Mouse (Mus musculus): ENCODE results near the gene Pik3r1.
A peak's percentile ranks its signal among the peaks of the same experiment; 100 is the strongest.

The Pik3r1 gene

DNA sequence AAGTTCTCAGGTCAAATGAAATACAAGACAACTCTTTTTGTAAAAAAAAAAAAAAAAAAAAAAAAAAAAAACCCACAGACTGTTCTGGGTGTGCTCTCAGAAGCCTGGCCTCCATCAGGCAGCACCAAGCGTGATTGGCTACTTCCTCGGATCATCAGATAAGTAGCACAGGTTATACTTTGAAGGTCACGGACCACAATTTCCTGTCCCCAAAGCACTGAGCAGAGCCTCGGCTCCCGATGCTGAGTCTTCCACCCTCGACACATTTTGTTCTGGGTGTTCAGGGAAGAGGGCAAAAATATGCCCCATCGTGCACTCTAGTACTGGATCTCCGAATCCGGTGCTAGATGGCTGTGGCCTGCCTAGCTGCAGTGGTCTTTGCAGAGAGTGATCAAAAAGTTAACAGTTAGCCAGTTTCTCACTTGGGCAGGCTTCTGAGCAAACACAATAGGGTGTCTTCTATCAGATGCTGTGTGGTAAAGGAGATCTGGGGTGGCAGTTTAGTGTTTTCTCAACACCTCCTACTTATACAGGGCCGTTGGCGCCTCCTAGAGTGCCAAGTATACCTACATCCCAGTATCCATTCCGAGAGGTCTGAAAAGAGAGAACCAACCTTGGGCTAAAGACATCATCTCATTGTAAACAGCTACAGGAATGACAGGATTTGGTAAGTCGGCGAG is 65.8 kb downstream of the Pik3r1 start:
- no peak for DNase-seq

DNA sequence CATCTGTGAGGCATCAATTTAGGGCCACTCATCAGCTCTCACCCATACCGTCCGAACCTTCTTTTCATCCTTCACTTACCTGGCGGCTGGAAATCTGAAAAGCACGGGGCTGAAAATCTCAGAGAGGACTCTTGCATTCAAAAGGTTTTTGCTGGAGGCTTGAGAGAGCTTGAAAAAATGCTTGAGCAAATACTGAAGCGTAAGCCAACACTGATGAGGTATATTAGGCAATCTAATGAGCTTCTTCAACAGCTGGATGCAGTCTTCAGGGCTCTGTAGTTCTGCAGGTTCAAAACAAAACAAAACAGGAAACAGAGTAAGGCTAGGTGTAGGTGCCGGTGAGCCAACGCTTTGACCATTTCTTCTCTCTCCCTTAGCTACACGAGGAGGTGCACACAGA is 66.4 kb downstream of the Pik3r1 start:
- DNase-seq = no peak

DNA sequence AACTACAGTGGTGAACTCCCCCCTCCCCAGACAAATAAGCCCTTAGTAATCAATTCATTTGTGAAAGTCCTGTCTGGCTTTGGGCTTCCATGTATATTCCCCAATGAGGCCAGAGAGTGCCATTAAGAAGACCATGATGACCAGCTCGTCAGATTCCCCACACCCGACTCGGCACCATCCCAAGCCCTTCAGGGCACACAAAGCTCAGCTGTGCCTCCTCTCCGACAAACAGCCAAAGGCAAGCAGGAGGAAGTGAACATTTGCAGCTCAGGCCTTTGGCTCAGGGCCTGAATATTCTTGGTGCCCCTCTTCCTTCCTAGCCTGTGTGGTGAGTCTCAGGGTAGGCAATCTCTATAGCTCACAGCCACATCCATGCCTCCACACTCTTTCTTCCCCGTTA is 68.3 kb downstream of the Pik3r1 start:
- no peak for DNase-seq

DNA sequence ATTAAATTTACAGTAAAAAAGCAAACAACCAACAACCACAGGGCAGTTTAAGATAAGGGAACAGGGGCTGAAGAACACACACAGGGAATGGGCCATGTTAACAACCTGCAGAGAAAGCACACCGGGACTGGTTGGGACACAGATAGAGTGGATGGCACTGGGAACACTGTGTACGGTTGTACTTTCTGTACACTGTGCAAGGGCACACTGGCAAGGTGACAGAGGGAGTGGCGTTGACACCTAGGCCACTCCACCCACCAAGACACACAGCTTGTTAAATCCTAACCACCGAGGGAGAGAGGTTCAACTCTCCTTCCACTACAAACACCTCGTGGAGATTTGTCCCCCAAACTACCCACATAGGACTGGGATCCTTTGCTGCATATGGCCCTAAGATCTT is 70.1 kb downstream of the Pik3r1 start:
- DNase-seq = no peak

DNA sequence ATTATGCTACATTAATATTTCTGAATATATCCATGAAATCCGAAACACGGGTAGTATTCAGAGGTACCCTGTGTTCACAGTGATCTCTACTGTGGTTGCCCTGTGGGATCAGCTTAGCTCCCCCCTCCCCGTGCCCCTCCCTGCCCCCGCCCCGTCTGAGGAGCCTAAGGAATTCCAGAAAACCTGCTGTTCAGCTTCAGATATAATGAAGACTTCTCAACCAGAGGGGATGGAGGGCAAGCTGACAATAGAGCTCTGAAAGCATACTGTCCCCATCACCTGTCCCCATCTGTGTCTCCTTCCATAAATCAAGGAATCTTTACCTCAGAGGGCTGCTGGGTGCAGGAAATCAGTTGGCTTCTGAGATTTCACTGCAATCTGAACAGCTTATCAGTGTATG is 70.6 kb downstream of the Pik3r1 start:
- no peak for DNase-seq

DNA sequence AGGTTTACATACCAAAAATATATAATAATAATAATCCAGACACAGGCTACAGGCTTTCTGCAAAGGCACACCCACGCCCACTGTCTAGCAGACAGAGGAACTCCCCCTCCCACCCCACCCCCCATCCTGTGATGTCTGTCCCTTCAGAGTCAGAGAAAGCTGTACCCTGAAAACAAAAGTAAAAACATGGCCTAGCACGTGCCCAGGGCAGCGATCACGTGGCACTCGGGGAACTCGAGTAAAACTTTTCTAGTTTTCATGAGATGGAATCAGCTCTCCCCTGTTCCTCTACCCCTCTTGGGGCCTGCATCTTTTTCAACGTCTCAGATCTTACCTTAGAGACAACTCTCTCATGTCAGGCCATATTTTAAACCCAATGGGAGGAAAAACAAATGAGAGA is 71.2 kb downstream of the Pik3r1 start:
- no peak for DNase-seq

DNA sequence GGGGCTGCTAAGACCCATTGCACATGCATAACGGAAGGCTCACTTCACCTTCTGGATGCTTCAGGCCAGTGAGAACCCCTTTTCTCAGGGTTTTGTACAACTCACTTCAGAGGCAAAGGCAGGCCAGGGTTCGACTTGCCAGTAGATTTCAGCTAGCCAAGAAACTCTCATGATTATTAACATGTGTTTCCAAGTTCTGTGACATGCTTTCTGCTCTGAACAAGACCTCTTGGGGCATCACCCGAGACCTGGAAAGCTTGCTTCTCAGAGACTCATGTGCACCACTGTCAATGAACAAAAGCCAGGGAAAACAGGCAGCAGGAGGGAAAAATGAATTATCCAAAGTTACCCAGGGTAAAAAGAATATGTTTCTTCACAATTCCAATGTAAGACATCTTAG is 71.7 kb downstream of the Pik3r1 start:
- DNase-seq = no peak

DNA sequence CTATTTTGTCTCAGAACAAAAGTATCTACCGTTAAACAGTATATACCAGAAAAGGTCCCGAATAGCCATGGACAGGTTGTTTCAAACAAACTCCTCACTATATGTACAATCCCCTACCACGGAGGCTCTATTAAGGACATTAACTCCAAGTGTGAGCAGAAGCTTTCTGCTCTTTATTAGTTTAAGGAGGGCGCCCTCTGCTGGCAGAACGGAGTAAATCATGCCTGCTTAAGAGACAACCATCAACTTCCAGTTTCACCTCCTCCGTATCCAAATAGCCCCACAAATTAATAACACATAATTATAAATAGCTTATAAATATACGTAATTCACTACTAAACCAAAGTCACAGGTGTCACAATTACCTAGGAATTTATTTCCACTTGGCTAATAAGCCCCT is 72.1 kb downstream of the Pik3r1 start:
- peak; percentile 93 for DNase-seq

DNA sequence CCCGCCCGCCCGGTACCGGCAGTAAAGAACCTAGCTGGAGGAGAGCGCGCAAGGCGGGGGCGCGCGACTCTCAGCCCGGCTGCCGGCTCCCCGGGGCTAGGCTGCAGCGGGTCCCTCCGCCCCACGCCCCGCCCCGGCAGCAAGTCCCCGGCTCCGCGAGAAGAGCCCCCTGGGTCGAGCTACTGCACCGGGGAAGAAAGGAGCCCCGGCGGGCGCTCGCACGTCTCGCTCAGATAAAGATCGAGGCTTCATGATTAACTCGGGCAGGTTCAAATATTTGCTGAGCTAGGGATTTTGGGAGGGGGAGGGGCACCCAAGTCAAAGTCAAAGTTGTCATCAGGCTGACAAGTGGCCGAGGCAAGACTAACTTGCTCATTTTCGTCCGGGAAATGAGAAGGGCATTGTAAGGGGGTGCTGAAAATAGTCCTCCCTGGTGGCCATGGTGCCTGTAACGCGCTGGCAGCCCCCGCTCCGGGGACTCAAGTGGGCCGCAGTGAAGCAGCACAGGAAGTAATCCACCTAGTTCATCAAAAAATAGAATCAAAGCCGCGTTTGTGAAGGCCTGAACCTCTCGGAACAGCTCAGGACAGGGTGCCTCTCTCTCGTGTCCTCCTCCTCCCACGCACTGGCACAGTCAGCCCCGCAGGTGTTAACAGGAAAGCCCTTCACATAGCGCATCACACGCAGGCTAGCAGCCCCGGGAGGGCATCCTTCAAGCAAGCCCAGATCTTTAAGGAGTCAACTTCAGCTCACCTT is 73.3 kb downstream of the Pik3r1 start:
- peak; percentile 50 for DNase-seq

DNA sequence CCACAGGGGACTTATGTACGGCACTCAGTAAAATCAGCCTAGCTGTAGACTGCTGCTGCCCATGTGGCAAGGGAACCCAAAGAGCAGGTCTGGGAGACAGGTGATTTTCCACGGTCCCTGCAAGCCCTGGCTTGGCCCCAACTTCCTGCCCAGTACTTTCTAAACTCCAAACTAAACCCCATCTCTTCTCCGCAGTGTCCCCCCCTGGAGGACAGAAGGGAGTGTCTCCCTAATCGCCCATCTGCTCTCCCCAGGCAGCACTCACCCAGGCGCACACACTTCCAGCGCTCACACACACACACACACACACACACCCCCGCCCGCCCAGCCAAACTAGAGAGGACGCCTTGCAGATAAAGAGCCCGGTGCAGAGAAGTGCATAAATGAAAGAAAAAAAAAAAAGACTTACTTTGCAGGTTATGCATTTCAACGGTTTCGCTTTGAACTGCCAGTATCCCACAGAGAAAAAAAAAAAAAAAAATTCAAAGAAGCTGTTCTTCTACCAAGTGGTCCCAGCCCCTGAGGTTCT is 74.0 kb downstream of the Pik3r1 start:
- peak; percentile 56 for DNase-seq

DNA sequence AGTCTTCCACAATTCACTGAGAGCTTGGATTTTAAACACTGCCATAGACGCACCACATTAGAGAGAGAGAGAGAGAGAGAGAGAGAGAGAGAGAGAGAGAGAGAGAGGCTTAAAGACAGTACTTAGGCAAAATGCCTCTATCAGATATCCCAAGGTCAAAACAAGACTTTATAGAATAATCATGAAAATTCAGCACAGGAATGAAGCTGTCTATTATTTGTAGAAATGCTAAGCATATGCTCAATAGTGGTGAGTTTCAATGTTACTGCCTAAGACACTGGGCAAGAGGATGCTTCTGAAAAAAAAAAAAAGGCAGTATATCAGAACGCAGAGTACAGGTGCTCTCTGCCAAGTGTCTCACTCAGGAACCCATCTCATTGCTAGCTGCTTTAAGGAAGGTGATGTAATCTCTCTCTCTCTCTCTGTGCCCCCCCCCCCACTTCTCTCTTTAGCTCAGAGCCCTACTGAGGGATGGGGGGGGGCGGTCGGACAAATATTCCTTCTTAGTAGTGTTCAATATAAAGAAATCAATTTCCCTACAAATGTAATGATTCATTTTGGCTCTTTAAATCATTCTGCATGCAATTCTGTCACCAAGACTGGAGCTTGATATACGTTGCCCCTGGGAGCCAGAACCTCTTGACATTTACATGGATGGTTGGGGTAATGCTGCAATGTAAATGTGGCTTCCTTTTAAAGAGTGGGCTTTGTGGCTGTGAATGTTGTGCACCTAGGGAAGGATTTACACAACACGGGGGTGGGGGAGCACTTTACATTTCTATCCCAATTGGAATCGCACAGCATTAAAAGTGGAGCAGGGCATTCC is 74.9 kb downstream of the Pik3r1 start:
- no peak for DNase-seq

DNA sequence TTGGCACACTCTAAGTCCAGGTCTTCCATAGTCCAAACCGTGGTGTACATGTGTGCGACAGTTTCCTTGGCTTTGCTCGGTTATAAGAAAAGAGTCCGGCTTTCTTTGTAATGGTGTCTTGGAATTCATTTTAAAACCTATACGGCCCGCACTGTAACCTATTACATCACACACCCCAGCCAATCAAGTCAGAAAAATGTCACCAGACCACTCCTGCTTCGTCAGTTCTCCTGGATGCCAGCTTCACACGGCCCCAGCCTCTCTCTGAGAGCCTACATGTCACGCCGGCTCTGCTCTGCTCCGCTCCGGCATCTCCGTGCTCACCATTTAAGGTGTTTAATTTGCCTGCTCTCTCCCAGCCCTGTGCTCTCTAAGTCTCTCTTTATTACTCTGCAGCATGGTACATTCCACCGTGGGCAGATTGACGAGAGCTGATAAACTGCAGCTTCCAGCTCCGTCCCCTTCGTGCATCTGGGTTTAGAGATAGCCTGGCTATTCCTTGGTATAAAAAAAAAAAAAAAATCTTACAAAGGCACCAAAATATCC is 75.7 kb downstream of the Pik3r1 start:
- DNase-seq = no peak

DNA sequence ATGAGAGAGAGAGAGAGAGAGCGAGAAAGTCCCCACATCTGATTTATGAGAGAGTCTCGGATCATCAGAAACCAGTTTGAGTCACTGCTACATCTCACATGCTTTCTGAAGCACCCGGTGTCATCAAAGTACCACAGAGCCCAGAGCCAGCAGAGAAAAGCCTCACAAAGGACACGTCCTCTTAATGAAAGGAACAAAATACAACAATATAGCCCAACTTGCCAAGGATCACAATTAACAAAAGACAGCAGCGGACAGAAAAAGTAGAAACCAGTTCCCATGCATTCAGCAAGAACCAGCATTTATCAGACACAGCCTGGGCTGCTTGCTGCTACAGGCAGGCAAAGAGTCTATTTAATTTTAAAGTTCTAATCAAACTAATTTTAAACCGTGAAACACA is 76.3 kb downstream of the Pik3r1 start:
- DNase-seq = no peak

DNA sequence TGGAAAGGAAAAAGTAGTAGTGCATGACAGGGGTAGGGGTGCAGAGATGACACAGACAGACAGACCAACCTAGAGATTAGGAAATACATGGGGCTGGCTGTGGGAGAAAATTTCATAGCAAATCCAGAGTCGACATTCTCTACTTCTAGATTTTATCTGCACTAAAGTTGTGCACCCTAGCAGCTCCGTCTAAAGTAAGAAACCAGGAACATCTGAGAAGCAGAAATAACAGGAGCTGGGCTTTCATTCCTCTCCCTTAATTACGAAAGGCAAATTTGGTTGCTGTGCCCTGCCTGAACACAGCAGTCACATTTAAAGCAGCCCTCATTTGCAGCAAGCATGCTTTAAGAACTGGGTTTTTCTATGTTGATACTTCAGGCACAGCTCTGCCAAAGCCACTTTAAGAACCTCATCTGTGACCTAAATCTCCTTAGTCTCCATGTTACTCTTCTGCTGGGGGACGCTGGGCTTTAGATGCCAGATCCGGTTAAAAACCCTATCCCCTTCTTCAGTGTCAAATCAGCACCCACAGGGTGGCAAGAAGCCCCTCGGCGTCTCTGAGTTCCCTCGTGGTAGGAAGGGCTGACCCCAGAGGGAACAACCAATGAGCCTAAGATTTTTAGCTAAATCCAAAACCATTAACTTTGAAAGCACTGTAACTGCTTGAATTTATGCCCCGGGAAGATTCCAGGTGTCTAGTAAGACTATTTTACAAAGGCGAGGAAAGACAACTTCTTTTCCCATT is 76.9 kb downstream of the Pik3r1 start:
- DNase-seq = no peak

DNA sequence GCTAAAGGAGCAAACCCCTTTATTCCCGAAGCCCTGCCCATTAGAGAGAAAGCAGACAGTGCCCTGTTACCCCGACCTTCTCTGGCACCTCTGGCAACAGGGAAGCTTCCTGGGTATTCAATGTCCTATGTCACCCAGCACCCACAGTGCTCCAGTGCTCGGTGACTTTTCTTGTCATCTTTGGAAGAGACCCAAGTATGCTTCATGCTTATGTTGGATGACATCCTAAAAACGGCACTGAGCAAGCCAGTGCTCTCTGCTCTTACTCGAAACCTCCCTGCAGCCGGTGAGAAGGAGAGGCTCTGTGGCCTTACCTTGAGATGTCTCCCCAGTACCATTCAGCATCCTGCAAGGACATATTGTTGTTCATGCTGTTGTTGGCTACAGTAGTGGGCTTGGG is 77.8 kb downstream of the Pik3r1 start:
- DNase-seq = no peak

DNA sequence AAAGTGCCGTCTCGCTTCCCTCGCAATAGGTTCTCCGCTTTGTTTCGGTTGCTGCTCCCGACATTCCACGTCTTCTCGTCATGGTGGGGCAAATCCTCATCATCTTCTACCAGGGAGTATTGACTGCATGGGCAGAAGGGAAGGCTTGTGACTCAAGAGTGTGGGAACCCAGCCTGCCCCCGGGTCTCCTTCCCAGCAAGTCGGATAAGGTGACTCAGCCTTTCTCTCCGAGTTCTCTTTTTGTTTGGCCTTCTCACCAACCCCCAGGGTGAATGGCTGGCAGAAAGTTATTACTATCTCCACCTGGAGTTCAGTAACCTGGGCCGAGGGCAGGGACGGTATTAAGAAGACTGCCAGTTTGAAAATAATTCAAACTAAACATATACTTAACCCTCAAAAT is 81.8 kb downstream of the Pik3r1 start:
- no peak for DNase-seq

DNA sequence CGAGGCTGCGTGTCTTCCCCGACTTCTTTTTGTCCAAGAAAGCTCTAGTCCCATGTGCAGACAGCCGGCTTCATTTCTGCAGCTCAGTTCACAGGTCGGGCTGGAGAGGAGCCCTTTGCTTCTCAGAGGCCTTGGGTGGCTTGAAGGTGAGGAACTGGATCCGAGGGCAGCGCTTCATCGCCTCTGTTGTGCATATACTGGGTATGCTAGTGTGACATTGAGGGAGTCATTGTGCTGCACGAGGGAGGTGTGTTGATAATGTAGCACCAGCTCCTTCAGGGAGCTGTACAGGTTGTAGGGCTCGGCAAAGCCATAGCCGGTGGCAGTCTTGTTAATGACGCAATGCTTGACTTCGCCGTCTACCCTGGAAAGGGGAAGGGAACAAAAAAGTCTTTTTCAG is 83.3 kb downstream of the Pik3r1 start:
- DNase-seq = no peak

DNA sequence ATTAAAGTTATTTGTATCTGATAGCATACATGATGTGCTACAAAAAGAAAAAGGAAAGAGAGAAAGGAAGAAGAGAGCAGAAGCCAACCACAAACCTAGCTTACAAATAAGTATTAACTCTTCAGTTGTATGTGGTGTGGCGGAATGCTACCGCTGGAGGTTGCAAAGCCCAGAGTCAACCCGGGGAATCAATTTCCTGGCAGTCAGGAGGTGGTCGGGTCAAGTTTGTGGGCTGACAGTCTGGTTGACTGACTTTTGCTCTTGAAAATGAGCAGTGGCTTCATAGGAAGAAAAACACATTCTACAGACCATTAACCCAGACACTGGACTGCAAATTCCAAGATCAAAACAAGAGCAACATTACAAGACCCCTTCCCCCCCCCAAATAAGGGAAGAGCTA is 85.6 kb downstream of the Pik3r1 start:
- no peak for DNase-seq

DNA sequence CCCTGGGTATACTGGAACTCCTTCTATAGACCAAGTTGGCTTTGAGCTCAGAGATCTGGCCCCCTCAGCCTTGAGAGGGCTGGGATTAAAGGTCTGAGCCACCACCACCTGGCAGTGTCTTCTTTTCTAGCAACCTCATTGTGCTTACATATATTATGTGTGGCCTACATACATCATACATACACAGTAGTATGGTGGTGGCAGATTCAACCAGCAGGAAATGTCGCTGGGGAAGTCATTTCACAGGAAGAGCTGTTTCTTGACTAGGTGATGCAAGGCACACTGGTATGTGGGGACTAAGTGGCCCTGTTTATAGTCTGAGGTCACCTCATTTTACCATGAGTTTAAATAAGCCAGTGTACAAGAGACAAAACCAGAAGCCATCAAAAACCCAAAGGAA is 87.9 kb downstream of the Pik3r1 start:
- no peak for DNase-seq

DNA sequence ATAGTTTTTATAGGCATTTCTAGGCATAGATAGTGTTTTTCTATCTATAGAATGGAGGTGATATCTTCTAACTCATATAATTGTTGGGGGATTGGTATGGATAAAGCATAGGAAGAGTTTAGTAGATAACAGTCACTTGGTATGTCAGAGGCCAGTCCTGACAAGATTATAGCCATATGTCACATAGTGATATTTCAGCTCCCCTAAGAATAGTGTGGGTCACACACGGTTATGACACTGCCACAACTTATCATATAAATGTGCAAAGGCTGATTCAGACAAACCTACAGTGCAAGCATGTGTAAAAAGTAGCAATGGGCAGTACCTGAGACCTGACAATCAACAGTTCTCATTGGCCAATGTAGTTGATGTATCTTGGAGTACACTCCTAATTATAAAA is 89.0 kb downstream of the Pik3r1 start:
- no peak for DNase-seq

DNA sequence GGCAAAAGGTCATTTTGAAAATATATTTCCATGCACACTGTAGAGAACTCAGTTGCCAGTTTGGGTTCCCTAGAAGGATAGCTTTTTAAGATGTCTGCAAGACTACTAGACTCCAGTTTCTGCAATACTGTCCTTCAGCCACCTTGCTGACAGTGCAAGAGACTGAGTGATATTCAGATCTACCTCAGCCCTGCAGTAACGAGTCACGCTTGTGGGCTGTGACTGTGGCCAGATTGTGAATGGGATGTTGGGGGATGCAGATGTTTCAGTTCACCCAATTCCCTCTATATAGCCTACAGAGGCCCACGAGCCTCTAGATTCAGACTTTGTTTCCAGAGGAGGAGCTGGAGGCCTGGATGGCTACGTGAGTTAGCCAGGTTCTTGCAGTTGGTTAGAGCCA is 90.0 kb downstream of the Pik3r1 start:
- no peak for DNase-seq

DNA sequence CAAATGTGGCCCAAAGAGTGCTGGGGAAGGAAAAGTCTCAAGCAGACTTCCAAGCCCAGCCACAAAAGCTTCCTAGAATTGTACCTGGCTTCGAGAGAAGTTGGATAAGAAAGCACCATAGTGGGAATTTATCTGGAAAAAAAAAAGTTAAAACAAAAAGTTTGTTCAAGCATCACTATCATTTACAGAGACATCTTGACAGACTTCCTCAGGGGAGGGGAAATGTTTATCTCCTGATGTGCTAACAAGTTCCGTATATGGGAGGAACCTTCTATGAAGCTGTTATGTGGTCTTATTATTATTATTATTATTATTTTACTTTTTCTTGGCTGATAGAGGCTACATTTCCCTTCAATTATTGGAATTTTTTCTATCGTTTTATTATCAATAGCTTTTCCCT is 94.1 kb downstream of the Pik3r1 start:
- no peak for DNase-seq

DNA sequence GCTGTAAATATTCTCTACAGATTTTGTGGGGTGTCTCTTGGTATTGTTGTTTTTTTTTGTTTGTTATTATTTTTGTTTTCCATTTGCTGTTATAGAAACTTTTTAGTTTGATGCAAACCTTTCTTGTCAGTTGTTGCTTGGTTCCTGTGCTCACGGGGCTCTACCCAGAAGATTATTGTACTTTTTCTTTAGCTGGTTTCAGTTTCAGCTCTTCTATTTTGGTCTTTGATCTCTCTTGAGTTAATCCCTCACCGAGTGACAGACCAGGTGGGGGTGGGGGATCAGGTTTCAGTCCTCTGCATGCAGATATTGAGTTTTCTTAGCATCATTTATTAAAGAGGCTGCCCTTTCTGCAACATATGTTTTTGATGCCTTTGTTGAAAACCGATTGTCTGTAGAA is 99.2 kb downstream of the Pik3r1 start:
- no peak for DNase-seq
